Comparison of ENCODE assay signal across 8 mouse cellular contexts in genomic region chrX:101640194-101641160, GRCm38 (mm10). TPM values are rescaled to one million over a fixed set of nuclear protein-coding genes. Genes with fewer than 3 reads are reported as not detected.
DNase-seq lines count a peak whose midpoint lies in the region; ATAC-seq and TF ChIP-seq lines count a peak whose summit lies in the region.

No protein-coding gene starts in this region.

- H3K4me1 ChIP-seq in E14TG2a.4 (replicated peaks; ENCODE audit: low read depth, low read length) = peaks cover 49% of the 10 kb centered on the region
- H3K4me1 ChIP-seq in heart, postnatal 0 days (ENCODE audit: control insufficient read depth, insufficient read depth) = 0 out of 2 replicates have a peak, but pooled peaks cover 4% of the 10 kb centered on the region
- 0 out of 2 replicates have a peak, but pooled peaks cover 8% of the 10 kb centered on the region for H3K4me1 ChIP-seq in lung, embryonic 15.5 days

- H3K27ac ChIP-seq in heart, postnatal 0 days (ENCODE audit: low read depth) = peak overlapping the region; percentile 86
- peak overlapping the region; percentile 71 for H3K27ac ChIP-seq in lung, embryonic 15.5 days

- no peaks in the 10 kb centered on the region; the same call in 1 of the 2 replicates for H3K27me3 ChIP-seq in E14TG2a.4 (ENCODE audit: insufficient read depth, low read length)
- no peaks in the 10 kb centered on the region for H3K27me3 ChIP-seq in heart, postnatal 0 days (ENCODE audit: control insufficient read depth, insufficient read depth, low read length)
- H3K27me3 ChIP-seq in lung, embryonic 15.5 days = peaks cover 21% of the 10 kb centered on the region; the same call in 1 of the 2 replicates

- ATAC-seq in erythroid progenitor cell, adult 5-6 weeks (replicated peaks; ENCODE audit: low FRiP score, poor library complexity, severe bottlenecking) = peak; percentile 88
- ATAC-seq in heart, postnatal 0 days (ENCODE audit: insufficient read depth, low read depth) = peak; percentile 53
- peak; percentile 44 for ATAC-seq in lung, embryonic 15.5 days (ENCODE audit: borderline replicate concordance, extremely low read depth, low FRiP score, low TSS enrichment)

- TF ChIP-seq POLR2A in brain, embryonic 14.5 days (IDR thresholded peaks at IDR 0.05; ENCODE audit: borderline replicate concordance, extremely low read depth, insufficient read depth, insufficient read length, poor library complexity, severe bottlenecking) = no peak

- peak overlapping the region; percentile 87 for H3K4me3 ChIP-seq in E14TG2a.4 (replicated peaks; ENCODE audit: low read length)
- peak overlapping the region; percentile 82 for H3K4me3 ChIP-seq in heart, postnatal 0 days (ENCODE audit: low read depth, low read length)
- peak overlapping the region; percentile 64 for H3K4me3 ChIP-seq in lung, embryonic 15.5 days

- H3K36me3 ChIP-seq in E14TG2a.4 (ENCODE audit: insufficient read depth, low read length) = peaks cover 16% of the 10 kb centered on the region
- H3K36me3 ChIP-seq in heart, postnatal 0 days (replicated peaks; ENCODE audit: control insufficient read depth, insufficient read depth, low read length) = no peaks in the 10 kb centered on the region
- H3K36me3 ChIP-seq in lung, embryonic 15.5 days = no peaks in the 10 kb centered on the region

- 10% methylated on average over 44 of the region's 45 CpGs for WGBS in heart, postnatal 0 days
- 9% methylated on average over 45 of the region's 45 CpGs for WGBS in lung, embryonic 15.5 days

- no peak for TF ChIP-seq CTCF in E14TG2a.4 (conservative IDR thresholded peaks at IDR 0.05; ENCODE audit: low read length)
- TF ChIP-seq CTCF in brain, embryonic 14.5 days (IDR thresholded peaks at IDR 0.05; ENCODE audit: borderline replicate concordance, extremely low read depth, insufficient read depth, insufficient read length) = no peak
- TF ChIP-seq CTCF in heart, postnatal 0 days (IDR thresholded peaks at IDR 0.05; ENCODE audit: low read depth) = no peak

- H3K9me3 ChIP-seq in E14TG2a.4 (ENCODE audit: low read length) = no peaks in the 10 kb centered on the region
- H3K9me3 ChIP-seq in heart, postnatal 0 days (replicated peaks; ENCODE audit: control insufficient read depth, low read length) = no peaks in the 10 kb centered on the region
- no peaks in the 10 kb centered on the region for H3K9me3 ChIP-seq in lung, embryonic 15.5 days

- DNase-seq in brain, embryonic 14.5 days (ENCODE audit: low read depth) = peak; percentile 79
- DNase-seq in heart, postnatal 0 days (ENCODE audit: low spot score) = peak; percentile 16
- peak; percentile 9 to 25 for DNase-seq in layer of hippocampus, adult 18-20 months (ENCODE audit: low spot score in 2 of 2)
- peak; percentile 6 for DNase-seq in ovary, adult 18-20 months (ENCODE audit: low spot score)
- peak; percentile 27 for DNase-seq in thymus, postnatal 0 days (ENCODE audit: low spot score)

- no peak for TF ChIP-seq EP300 in heart, postnatal 0 days (IDR thresholded peaks at IDR 0.05; ENCODE audit: low read depth)

- peak overlapping the region; percentile 86 for H3K9ac ChIP-seq in heart, postnatal 0 days (replicated peaks; ENCODE audit: low read depth, low read length)
- peak overlapping the region; percentile 71 for H3K9ac ChIP-seq in lung, embryonic 15.5 days

- H3K4me2 ChIP-seq in heart, postnatal 0 days (ENCODE audit: low read depth, low read length) = peak overlapping the region; percentile 66
- H3K4me2 ChIP-seq in lung, embryonic 15.5 days = peak overlapping the region; percentile 56

RNA-seq across cellular contexts. Expression of gene Ogt, which starts 0.6 kb away (rescaled TPM):
- 339 and 474 TPM in 2 replicates for polyA plus RNA-seq in brain, embryonic 14.5 days (2012; rRNA removed)
- total RNA-seq in erythroid progenitor cell, adult 5-6 weeks (2015; ENCODE audit: low replicate concordance) = 202 and 228 TPM in 2 replicates
- 128 and 130 TPM in 2 replicates for total RNA-seq in erythroid progenitor cell, adult 5-6 weeks (2017; ENCODE audit: low replicate concordance)
- 78.6 and 108 TPM in 2 replicates for total RNA-seq in heart, postnatal 0 days (2014; rRNA removed; ENCODE audit: low replicate concordance)
- 46.2 and 49.6 TPM in 2 replicates for polyA plus RNA-seq in heart, postnatal 0 days (2015; fragmentation: Nextera tagmentation; extraction: Ambion mirVana)
- 100 to 1,000 TPM; 195 to 213 TPM for total RNA-seq in layer of hippocampus, adult 18-20 months (2021)
- 128 and 134 TPM in 2 replicates for polyA plus RNA-seq in lung, embryonic 15.5 days (2015; fragmentation: Nextera tagmentation; extraction: Ambion mirVana)
- 127 and 142 TPM in 2 replicates for polyA plus RNA-seq in thymus, postnatal 0 days (2015; fragmentation: Nextera tagmentation; extraction: Ambion mirVana)

Comparison
In these comparisons a context has a peak if more than half of its experiments do, and no peak if none do; other contexts are left out.
1. Peak in every context shown above with its lines: DNase-seq, ATAC-seq, H3K4me3 ChIP-seq and H3K27ac ChIP-seq.
2. DNase-seq: peak in every context shown above with its lines; median percentile 79 in brain, embryonic 14.5 days; 27 in thymus, postnatal 0 days; 17 in layer of hippocampus, adult 18-20 months; 16 in heart, postnatal 0 days; 6 in ovary, adult 18-20 months.